Mouse (Mus musculus) G1E (cell line): ENCODE measurements around the gene Map3k10.

ENCODE experiments used
- CTCF ChIP-seq: IDR thresholded peaks from 2 replicates; pipeline ENCODE4 v1.5.1; 2012; ENCODE audit warnings: low read depth, low read length, inconsistent platforms, mixed read lengths
- GATA1 ChIP-seq: IDR thresholded peaks from 2 replicates; pipeline ENCODE4 v1.6.1; 2012; ENCODE audit warnings: borderline replicate concordance, low read length, inconsistent platforms, mixed read lengths

DNA sequence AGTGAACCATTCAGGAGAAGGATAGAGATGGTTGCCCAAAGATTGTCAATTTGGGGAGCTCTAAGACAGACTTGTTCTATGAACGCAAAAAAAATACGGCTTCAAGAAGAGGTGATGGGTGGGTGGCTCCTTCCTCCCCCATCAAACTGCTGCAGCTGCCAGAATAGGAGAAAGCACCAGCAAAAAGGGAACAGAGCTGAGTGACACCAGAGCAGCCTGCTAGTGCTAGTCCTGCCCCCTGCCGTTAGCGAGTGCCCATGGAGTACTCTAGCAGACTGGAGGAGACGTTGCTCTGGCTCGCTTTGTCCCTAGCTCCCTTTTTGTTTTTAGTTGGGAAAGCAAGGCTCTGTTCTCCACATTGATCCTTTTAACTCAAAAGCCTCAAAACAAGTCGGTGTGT lies 36.0 kb upstream of the Map3k10 start:
- TF ChIP-seq CTCF (no peak), GATA1 (no peak)
